Mouse (Mus musculus): ENCODE data around the gene Hist1h2bm.
"Not testable (repeated sequence)": the region's sequence is repeated elsewhere in the genome, so short reads cannot be mapped to it uniquely, and the experiment has no call there.

Gene Hist1h2bm

DNA sequence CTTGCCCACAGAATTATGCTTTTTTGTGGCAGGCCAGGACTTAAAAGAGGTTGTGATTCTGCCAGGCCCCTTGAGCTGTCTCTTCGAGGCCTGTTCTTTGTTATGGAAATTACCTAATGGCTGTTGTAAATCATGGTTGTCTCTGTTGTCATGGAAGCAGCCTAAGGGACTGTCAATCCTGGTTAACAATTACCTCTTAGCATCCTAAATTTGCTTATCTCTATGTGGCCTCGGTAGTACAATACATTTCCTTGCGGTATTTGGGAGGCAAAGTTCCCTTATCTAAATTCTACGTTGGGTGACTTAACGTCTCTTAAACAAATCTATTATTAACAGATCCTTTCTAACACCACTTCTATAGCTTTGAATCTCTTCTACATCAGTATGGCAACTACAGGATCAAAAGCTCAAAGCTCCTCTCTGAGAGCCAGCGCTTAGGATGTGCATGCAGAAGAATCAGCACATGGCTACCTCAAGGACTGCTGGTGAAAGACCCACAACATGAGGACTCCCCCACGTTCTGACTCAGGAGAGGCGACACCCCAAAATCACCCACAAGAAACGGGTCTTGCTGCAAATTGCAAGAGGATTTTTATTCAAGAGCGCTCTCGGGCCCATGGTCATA, 6.2 kb downstream of the Hist1h2bm start:
- DNase-seq (ENCODE audit: low read depth in 1 of 2, low spot score in 2 of 2): no peak

DNA sequence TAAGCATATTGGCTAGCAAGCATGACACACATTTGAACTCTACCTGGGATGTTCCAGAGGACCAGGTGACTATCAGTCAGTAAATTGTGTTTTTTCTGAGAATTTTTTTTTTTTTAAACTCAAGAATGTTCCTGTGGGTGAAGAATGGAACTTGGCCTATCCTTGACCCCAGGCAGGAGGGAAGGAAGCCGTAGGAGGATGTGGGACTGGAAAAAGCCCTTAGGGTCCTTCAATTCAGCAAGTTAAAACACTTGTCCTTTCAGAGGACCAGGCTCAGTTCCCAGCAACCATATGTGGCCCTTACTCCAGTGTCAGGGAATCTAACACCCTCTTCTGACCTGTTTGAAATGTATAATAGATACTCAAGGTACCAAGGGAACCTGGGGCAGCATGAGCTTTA, 7.7 kb downstream of the Hist1h2bm start:
- no peak for DNase-seq (ENCODE audit: low read depth in 1 of 2, low spot score in 2 of 2)

DNA sequence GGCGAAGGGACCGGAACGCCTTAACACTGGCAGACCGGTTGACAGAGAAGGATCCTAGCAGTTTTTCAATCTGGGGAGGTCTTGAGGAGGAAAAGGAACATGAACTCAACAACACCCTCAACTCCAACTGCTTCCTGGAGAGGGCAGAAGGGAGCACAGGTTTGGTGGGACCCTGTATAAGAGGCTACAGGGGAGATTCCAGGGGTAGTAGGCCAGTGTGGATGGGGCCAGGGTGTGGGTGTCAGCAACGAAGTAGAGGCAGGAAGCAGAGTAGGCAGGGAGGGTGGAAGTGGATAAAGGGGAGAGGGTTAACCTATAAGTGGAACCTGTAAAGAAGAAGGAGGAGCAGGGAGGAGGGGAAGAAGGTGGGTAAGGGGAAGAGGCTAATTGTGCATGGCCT, 11.6 kb downstream of the Hist1h2bm start:
- no peak for DNase-seq (ENCODE audit: low read depth in 1 of 2, low spot score in 2 of 2)

DNA sequence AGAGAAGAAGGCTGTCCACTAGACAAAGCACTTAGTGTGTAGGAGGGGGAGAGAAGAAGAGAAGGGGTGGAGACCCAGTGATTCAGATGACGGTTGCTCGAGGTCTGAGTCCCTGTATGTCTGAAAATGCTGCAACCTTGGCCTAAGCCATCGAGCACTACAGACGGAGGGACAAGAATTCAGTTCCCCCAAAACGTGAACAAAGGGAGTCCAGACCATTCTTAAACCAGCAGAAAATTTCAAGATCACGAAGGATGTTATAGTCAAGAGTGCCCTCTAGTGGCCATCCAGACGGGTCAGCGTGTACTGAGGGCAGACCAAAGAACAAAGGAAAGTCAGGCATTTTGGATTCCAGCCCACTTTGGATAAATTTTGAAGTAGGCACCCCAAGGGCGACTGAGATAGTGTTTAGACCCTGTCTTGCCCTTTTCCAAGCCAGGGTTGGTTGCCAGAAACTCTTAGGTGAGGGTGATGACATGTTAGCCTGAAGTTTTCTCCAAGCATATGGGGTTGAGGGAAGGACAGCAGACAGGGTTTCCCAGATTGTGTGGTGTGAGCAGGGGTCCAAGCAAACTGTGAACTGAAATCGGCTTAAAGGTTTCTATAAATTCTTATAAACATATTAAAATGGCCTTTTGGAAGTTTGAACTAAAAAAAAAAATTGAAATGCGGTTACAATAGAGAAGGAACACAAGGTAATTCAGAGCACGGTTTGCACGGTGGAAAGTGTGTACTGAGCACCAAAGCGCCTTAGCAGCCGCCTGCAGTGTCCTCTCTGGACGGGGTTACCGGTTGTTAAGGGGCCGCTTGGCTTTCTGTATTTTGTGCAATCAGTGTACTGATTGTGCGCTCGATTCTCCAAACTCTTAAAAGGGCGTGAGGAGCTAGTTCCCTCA, 12.4 kb downstream of the Hist1h2bm start:
- peak in 1 of 2 experiments; percentile 67 for DNase-seq (ENCODE audit: low read depth in 1 of 2, low spot score in 2 of 2)

DNA sequence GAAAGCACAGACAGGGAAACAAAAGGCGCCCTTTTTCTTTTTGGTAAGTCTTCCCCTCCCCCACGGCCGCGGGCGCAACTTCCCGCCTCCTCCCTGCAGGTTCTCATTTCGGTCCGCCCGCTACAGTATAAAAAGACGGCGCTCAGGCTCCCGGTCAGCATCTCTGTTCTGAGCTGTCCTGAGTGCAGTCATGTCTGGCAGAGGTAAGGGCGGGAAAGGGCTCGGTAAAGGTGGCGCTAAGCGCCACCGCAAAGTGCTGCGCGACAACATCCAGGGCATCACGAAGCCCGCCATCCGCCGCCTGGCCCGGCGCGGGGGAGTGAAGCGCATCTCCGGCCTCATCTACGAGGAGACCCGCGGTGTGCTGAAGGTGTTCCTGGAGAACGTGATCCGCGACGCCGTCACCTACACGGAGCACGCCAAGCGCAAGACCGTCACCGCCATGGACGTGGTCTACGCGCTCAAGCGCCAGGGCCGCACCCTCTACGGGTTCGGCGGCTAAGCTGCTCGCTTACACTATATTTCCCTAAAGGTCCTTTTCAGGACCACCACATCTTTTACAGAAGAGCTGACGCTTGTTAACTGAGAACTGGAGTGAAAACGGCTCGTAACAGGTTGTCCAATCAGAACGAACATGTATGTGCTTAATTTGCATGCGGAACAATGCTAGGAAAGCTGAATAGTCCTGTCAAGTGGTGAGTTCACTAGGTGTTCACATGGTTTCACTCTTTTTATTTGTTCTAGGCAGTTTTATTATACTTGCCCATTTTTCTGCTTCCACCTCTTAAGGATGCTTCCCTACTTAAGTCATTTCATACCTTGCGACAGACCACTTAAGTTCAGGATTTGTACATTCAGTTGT, 13.3 kb downstream of the Hist1h2bm start, which contains the start of gene Hist1h4j:
Gene Hist1h4j, plus strand, starts transcription at position 159 of the 862 bp plus-strand sequence.
- peak in 1 of 2 experiments; percentile 45 for DNase-seq (ENCODE audit: low read depth in 1 of 2, low spot score in 2 of 2)

DNA sequence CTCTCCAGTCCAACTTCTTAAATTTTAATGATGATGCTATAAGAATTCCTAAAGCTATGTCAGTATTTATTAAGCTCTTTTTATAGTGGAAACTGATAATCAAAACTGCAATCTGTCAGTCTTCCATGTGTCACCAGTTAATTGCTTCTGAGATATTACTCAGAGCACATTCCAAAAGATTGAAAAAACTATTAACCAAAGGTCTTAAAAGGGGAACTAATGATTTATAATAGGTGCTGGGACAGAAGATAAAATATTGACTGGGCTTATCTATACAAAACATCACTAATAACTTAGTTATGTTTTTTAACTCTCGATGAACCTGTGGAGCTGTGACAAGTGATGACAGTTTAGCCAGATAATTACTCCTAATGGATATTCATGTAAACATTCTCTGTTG, 23.2 kb downstream of the Hist1h2bm start:
- DNase-seq (ENCODE audit: low read depth in 1 of 2, low spot score in 2 of 2): no peak

DNA sequence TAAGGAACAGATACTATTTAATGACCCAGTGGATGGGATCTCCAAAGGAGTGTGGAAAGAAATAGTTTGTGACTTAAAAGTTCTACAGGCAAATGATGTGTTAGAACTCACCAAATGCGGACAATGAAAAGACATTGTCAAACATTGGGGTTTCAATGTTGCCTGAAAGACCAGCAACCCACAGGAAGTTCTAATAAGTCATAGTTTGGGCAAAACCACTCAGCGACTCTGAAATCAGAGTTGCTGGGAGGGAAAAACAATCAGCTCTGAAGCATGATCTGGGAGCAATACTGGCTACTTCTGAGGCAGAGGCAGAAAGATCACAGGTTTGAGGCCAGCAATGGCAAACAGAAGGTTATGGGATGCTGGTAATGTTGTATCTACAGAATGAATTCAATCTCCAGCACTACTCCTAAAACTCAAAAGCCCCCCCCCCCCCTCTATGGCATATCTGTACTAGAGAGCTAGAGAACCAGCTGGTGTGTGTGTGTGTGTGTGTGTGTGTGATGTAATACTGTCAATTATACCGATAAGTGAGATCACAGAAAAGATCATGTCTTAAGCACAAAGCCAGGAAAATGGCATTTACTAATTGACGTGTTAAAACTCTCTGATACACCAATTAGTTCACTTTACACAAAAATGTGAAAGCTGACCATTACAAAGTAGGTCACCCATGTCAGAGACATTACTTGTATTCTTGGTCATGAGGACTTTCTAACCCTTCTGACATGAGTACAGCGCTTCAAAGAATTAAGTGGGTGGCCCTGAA, 27.7 kb downstream of the Hist1h2bm start:
- no peak for DNase-seq (ENCODE audit: low read depth in 1 of 2, low spot score in 2 of 2)

DNA sequence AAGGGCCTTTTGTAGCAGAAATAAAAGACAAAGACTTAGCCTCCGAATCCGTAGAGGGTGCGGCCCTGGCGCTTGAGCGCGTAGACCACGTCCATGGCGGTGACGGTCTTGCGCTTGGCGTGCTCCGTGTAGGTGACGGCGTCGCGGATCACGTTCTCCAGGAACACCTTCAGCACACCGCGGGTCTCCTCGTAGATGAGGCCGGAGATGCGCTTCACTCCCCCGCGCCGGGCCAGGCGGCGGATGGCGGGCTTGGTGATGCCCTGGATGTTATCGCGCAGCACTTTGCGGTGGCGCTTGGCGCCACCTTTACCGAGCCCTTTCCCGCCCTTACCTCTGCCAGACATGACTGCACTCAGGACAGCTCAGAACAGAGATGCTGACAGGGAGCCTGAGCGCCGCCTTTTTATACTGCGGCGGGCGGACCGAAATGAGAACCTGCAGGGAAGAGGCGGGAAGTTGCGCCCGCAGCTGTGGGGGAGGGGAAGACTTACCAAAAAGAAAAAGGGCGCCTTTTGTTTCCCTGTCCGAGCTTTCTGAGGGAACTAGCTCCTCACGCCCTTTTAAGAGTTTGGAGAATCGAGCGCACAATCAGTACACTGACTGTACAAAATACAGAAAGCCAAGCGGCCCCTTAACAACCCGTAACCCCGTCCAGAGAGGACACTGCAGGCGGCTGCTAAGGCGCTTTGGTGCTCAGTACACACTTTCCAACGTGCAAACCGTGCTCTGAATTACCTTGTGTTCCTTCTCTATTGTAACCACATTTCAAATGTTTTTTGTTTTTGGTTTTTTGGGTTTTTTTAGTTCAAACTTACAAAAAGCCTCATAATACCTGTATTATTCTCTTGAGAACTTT, 28.5 kb downstream of the Hist1h2bm start, which contains the start of gene Hist1h4k:
Gene Hist1h4k, minus strand, starts transcription at position 347 of the 859 bp plus-strand sequence.
- peak; percentile 69 to 77 for DNase-seq (ENCODE audit: low read depth in 1 of 2, low spot score in 2 of 2)

DNA sequence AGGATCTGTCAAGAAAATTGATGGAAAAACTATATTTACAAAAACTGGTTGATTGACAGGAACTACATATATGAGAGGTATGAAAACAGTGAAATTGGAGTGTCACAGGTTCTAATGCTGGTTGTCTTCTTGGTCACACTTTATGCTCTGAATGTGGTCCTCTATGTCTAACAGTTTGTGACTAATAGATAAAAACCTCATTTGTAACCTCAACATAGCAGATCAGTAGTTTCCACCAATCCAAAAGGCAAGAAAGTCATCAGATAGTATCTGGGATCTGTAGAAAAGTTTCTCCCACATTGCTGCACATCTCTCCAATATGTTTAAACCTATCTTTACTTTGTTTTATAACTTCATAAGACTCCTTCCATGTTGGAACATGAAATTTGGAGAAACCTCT, 29.6 kb downstream of the Hist1h2bm start:
- DNase-seq (ENCODE audit: low read depth in 1 of 2, low spot score in 2 of 2): no peak

DNA sequence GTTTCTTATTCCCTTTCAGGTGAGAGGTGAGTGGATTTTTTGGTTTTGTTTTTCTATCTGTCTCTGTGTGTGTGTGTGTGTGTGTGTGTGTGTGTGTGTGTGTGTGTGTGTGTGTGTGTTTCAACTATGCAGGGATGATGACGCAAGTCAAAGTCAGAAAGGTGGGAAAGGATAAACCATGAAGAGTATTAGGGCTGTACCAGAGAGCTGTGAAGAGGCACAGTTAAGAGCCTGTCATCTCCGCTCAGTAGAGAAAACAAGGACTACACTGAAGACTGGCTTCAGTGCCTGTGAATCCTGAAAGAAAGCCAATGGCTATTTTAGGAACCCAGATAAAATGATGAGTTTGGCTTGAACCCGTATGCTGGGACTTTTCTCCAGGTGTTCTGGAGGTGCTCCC, 30.0 kb downstream of the Hist1h2bm start:
- DNase-seq (ENCODE audit: low read depth in 1 of 2, low spot score in 2 of 2): no peak

DNA sequence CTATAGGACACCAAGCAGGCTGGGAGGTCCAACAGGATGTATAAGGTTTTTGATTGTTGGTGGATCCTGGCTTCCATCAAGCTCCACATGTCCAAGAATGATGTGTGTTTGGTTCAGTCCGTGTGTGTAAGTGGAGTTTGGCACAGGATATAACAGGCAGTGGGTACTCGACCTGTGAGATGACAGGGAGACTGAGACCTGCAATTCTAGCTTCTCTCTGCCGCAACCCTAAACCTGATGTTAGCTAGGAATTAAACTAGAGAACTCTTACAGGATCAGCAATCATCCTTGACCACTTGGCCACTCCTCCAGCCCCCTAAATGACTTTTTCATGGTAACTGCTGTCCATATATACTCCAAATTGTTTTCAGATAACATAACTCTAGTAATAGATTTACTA, 30.5 kb downstream of the Hist1h2bm start:
- no peak for DNase-seq (ENCODE audit: low read depth in 1 of 2, low spot score in 2 of 2)

DNA sequence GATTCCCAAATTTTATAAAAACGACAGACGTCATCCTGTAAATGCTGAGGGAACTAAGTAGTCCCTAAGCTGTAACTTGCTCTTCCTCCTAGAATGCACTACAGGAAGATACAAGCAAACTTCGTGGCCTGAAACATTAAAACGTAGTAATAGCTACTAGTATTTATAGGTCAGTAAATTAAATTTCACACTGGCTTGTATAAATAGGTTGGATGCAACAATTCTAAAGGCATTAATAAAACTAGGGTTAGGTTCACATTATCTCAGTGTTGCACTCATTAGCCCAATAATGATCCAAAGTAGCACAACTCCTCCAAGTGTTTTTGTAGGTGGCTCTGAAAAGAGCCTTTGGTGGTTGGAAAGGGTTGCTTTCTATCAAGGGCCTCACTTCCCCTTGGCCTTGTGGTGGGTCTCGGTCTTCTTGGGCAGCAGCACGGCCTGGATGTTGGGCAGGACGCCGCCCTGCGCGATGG, 31.2 kb downstream of the Hist1h2bm start:
- DNase-seq (ENCODE audit: low read depth in 1 of 2, low spot score in 2 of 2): no peak

DNA sequence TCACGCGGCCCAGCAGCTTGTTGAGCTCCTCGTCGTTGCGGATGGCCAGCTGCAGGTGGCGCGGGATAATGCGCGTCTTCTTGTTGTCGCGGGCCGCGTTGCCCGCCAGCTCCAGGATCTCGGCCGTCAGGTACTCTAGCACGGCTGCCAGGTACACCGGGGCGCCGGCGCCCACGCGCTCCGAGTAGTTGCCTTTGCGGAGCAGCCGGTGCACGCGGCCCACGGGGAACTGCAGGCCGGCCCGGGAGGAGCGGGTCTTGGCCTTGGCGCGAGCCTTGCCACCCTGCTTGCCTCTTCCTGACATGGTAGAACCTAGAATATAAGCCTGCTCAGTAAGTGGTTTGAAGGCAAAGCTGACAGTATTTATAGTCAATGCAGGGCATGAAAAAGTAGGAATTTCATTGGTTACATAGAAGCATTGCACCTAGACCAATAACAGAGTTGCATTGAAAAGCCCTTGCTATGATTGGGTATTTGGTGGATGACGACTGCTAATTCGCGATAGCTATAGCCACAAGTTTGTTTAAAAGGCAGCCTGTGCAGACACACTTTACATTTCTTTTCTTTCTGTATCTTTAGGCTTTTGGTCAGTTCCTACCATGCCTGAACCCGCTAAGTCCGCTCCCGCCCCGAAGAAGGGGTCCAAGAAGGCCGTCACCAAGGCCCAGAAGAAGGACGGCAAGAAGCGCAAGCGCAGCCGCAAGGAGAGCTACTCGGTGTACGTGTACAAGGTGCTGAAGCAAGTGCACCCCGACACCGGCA, 31.9 kb downstream of the Hist1h2bm start, which contains the start of the genes Hist1h2ak and Hist1h2bn:
Gene Hist1h2ak, minus strand, starts transcription at position 304 of the 762 bp plus-strand sequence.
Gene Hist1h2bn, plus strand, starts transcription at position 600 of the 762 bp plus-strand sequence.
- DNase-seq (ENCODE audit: low read depth in 1 of 2, low spot score in 2 of 2): peak; percentile 33 to 68

DNA sequence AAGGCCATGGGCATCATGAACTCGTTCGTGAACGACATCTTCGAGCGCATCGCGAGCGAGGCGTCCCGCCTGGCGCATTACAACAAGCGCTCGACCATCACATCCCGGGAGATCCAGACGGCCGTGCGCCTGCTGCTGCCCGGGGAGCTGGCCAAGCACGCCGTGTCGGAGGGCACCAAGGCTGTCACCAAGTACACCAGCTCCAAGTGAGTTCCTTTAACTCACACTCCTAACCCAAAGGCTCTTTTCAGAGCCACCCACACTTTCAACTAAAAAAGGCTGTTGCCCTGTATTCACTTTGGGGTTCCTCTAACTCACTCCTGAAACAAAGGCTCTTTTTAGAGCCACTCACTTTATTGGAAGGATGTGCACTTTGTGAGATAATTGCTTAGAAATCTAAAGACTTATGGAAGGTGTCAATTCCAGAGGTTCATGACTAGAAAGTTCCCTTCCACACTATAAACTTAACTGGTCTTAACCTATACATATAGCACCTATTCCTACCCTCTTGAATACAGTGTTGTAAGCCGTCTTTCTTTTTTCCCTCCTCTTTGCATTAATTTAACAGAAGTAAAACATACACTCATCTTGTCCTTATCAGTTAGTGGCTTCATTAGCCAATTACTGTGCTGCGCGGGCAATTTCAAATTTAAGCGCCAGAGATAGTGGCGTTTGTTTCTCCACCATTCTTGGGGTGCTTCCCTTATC, 32.6 kb downstream of the Hist1h2bm start:
- DNase-seq (ENCODE audit: low read depth in 1 of 2, low spot score in 2 of 2): not testable (repeated sequence)

DNA sequence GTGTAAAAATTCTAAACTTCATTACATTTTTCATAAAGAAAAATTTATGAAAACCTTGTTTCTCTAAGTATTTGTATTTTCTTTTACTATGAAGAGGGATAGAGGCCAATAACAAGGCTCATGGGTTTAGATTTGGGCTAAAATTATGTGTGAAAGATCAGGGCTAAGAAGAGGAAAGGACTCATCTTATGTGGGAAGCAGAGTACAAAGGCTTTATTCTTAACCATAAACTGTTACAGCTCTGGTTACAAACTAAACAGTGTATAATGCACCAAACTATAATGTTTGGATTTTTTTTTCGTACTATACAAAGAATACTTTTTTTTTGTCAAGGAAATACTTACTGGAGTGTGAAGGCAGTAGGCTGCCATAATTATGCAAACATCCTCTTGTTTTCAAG, 33.9 kb downstream of the Hist1h2bm start:
- no peak for DNase-seq (ENCODE audit: low read depth in 1 of 2, low spot score in 2 of 2)

Measured in monocyte, adult 2 months (primary cell).